Mouse (Mus musculus) kidney, postnatal 10 days (tissue): ENCODE measurements around the gene Cox5a.

ENCODE experiments used
- DNase-seq: peaks from one replicate; pipeline ENCODE4 v3.0.0; 2021; ENCODE audit warnings: mixed read lengths

The Cox5a gene

GRCm38 (mm10) chr9:57521056-57521911 lies at the start of gene Cox5a:
Gene Cox5a, plus strand, starts transcription at chr9:57521274.
- DNase-seq, result peak; percentile 97

DNA sequence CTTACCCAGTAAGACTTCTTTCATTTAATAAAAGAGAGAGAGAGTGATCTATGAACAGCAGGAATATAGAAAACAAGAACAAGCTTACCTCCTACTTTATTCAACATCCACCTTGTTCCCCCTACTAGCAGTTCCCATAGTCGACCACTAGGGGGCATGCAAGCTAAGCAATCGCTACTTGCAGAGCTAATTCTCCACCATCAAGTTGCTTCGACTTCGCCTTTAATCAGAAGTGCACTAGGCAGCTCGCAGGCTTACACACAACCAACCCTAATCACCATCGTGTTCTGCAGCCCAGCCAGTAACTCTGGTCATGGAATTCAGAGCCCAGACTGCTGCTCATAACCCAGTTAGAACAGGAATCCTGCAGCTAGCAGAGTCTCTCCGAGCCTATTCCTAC lies 35.3 kb upstream of the Cox5a start:
- peak; percentile 91 for DNase-seq

GRCm38 (mm10) chr9:57487807-57488206 lies 33.3 kb upstream of the Cox5a start:
- DNase-seq, result no peak

GRCm38 (mm10) chr9:57493532-57493931 lies 27.5 kb upstream of the Cox5a start:
- no peak for DNase-seq

DNA sequence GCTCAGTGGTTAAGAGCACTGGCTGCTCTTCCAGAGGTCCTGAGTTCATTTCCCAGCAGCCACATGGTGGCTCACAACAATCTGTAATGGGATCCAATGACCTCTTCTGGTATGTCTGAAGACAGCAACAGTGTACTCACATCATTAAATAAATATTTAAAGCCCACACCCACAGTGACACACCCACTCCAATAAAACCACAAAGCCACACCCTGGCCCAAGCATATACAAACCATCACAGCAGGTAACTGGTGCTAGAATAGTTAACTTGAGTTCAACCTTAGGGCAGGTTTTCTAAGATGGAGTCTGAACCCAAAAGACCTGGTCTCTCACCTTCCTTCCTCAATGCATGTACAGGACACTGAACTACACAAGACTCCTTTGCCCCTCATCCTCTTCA lies 26.1 kb upstream of the Cox5a start:
- DNase-seq, result no peak

GRCm38 (mm10) chr9:57497236-57497635 lies 23.8 kb upstream of the Cox5a start:
- peak; percentile 6 for DNase-seq

DNA sequence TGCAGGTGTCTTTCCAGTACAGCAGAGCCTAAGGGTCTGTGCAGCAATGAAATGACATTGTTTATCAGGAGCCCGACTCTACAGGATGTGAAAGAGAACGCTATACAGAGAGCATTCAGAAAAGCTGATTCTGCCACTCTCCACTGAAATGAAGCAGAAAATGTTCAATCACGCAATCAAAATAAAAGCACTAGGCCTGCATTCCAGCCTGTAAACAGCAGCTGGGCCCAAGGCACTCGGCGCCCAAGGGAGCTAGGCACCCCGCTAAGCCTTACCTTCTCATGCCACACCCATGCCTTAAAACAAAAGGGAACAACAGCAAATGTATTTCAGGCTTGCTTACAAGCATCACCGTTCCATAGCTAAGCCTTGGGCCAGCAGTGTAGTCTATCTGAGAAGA lies 22.5 kb upstream of the Cox5a start:
- no peak for DNase-seq

DNA sequence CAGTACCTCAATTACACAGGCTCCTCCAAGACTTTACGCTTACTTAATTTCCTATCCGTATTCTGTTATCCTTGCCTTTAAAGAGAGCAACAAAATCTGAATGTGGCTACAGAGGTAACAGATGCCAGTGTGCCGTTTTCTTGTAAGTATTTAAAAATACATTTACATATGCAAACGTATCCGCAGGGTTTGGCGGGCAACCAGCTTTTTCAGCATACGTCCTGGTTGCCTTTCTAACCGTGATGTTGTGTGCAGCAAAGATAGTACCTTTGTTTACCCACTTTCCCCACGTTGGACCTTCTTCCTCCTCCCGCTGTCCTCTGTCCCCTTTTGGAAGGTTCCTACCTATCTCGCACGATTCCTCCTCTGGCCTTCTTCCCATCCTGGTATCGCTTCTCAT lies 19.6 kb upstream of the Cox5a start:
- DNase-seq, result no peak

- peak; percentile 39 for DNase-seq
These were observed 19.2 kb upstream of the Cox5a start for GRCm38 (mm10) chr9:57501861-57502260.

DNA sequence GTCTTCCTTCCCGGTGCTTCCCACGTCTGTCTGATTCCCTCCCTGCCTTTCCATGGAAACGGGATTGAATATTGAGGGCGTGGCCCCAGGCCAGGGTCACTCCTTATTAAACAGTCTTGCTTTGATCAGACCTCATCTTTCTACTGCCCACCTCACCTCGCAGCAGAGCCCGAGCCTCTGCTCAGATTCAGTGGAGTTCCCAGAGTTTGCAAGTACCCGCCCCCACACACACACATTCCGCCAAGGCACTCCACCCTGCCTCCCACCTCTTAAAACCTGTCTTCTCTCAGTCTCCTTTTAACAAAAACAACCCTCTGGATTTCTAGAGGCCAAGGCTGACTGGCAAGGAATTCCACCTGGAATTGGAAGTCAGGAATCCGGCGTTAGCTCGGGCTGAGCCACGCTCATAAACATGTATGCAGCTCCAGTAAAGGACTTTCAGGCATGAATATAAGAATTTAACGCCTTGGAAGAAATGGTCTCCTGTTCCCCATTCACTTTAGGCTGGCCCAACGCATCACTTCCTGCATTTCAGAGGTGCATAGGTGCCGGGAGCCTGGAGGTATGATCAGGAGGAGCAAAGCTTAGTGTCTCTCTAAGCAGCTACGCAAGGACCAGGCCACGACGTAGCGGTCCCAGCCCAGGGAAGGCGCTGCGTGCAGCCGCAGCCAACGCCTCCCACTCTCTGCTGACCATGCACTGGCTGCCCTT lies 18.0 kb upstream of the Cox5a start:
- peak; percentile 18 for DNase-seq

DNA sequence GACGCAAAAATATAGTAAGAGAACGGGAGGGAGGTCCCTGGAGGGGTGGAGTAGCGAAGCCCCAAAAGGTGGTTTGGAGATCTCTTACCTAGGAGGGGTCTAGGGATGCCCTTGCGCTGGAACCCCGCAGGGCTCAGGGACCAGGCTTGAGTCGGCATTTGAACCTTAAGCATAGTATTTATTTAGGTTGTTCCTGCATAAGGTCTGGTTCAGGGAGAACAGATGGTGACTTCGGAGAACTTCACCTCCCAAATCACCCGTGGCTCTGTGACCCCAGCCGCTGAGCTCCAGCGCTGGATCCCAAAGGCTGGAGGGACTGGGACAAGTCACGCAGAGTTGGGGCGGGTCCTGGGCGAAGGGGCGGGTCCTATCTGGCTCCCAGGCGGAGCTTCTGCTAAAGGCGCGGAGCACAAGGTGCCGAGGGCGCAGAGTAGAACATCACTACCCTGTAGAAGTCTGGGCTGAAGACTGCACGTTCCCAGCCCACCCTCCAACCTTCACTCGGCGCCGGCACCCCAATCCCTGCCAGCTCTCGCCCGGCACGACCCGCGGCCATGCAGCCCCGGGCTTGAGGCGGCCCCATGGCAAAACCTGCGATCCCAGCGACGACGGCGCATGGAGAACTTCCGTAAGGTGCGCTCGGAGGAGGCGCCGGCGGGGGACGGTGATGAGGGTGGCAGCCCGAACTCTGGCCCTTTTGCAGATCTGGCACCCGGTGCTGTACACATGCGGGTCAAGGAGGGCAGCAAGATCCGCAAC lies 17.3 kb upstream of the Cox5a start, which contains the start of gene Rpp25:
TSS of gene Rpp25 (plus strand) at position 405 of the 759 bp plus-strand sequence.
- DNase-seq, result peak; percentile 83

- peak; percentile 76 for DNase-seq
These were observed 16.7 kb upstream of the Cox5a start for GRCm38 (mm10) chr9:57504381-57504700.

DNA sequence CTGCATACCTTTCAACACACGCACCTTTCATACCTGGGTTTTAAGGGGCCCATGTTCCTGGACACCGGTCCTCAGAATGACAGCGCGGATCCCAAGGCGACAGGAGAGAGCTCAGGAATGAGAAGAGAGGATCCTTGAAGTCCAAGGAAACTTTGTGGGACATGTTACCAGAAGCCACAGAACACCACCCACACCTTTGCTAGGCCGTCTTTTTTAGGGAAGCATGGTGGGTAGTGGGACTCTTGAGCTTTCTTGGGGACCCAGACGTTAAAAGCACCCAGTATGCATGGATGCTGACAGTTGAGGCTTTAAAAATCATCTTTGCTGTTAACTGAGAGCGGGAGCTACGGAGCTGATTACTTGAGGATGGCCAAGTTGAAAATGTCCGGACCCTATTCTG lies 16.2 kb upstream of the Cox5a start:
- DNase-seq, result no peak

DNA sequence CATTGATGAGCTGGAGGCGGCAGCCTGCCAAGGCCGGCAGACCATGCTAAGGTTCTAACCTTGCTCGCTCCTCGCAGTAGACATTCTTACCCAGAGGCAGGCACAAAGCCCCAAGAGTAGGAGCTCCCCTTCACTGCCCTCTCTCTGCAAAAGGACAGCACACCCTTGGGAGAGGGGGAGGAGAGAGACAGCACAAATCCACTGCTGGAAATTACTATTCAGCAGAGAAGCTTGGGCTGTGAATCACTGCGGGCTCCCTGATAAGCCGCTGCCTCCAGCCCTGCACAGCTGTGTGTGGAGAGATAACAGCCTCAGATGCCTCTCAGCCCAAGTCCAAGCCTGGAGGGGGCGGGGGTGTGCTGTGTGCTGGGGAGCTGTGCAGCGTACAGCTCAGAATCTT lies 15.4 kb upstream of the Cox5a start:
- peak; percentile 81 for DNase-seq

- DNase-seq, result no peak
These were observed 10.5 kb upstream of the Cox5a start for GRCm38 (mm10) chr9:57510577-57510976.

DNA sequence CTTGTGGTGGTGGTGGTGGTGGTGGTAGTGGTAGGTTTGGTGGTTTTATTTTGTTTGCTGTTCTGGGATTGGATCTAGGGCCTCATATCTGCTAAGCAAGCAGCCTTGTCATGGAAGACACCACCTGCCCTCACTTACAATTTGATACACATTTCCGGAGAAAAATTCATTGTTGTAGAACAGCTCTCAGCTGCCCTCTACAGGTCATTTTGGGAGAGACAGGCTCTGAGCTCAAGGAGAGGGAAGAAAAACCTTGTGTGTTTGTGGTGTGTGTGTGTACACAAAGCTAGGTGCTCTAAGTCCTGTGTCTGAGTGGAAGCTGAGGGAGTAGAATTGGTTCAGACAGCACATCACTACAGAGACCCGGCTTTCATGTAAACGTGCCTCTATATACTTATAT lies 4.0 kb upstream of the Cox5a start:
- DNase-seq, result peak; percentile 79

DNA sequence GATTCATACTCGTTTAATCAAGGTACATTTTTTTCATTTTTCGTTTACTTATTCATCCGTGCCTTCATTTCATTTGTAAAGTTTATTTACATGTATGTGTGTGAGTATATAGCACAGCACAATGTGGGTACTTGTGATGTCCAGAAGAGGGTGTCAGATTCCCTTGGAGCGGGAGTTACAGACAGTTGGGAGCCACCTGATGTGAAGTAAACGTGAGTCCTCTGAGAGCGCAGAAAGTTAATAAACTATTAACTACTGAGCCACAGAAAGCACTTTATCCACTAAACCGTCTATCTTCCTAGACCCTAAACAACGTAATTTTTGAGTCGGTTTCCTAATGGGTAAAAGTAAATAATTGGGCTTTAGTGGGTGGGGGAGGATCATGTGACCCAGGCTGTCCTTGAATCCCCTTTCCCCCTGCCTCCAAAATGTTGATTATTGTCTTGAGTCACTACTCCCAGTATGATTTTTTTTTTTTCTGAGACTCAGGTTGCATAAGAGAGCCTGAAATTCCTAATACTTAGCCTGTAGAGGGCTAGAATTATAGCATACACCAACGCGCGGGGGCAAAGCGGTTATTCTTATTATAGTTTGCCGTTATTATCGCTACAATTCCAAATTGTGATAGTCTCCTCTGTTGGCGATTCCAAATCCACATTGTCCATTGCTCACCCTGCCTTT lies 559 bp upstream of the Cox5a start:
- DNase-seq, result no peak

DNA sequence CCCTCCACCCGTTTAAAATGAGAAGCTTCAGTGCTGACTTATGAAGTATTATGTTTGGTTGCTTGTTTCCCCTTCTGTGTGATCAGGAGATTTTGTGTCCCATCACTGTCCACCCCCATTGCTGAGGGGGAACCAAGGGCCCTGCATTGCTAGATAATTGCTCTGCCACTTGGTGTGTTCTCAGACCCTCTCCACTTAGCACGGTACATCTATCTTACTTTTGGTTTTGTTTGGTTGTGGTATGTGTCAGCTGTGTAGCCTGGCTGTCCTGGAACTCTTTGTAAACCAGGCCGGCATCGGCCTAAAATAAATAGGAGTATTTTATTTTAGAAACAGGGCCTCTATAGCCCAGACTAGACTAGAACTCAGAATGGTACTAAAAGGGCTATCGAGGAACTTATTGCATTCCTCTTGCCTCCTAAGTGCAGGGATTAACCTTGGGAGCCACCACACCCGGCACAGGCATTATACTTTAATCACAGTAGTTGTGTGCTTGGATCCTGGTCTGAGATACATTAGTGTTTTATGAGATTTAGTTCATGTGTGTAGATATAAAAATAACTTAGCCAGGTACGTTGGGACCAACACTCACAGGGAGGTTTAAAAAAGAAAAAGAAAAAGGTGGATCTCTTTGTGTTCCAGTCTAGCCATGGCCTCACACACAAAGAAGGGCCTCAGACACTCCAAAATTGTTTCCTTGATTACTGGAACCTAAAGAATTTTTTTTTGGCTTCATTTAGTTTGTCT lies 1.2 kb downstream of the Cox5a start:
- DNase-seq, result no peak

GRCm38 (mm10) chr9:57522861-57523246 lies 1.8 kb downstream of the Cox5a start:
- no peak for DNase-seq

- DNase-seq, result no peak
These were observed 2.7 kb downstream of the Cox5a start for GRCm38 (mm10) chr9:57523754-57524153.

DNA sequence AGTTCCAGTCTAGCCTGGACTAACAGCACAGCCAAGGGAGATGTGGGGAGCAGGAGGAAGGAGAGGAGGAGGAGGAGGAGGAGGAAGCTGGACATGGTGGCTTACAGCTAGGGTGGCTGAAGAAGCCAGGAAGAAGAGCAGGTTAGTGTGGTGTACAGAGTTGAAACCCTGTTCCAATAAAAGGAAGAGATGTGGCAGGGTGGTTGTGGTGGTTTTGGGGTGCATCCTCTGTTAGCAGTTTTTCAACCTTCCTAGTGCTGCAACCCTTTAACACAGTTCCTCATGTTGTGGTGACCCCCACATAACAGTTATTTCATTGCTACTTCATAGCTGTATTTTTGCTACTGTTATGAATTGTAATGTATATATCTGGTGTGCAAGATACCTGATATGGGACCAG lies 3.4 kb downstream of the Cox5a start:
- no peak for DNase-seq

DNA sequence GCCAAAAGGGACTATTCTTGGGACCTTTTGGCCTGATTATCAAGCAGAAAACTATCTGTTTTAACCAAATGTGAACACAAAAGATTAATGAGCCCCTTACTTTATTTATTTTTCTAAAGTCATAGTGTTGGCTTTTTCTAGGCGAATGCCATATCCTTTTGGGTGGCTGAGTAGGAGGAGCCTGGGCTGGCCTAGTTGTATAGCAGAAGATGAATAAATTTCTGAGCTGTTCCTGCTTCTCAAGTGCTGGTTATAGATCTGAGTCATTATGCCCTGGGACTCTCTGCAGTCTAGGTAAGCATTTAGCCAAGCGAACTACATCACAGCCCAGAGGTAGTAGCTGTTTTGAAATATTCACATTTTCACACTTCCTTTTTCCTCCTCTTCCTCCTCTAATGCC lies 4.4 kb downstream of the Cox5a start:
- no peak for DNase-seq
